Mouse (Mus musculus) small intestine, adult 2 months (tissue): ENCODE data around the gene Sptb.

Experiments
- CTCF ChIP-seq: fragments of 200-500 bp; IDR thresholded peaks from 2 replicates; pipeline ENCODE4 v1.5.1; 2012; ENCODE audit warnings: low read depth, mild to moderate bottlenecking, control low read depth, inconsistent platforms, low read length, moderate library complexity, mixed read lengths; ENCODE audit not compliant: insufficient replicate concordance, insufficient read length; ENCODE audit errors: extremely low read depth
- POLR2A ChIP-seq: fragments of 200-500 bp; IDR thresholded peaks from 2 replicates; pipeline ENCODE4 v1.6.1; 2012; ENCODE audit warnings: low read depth, mild to moderate bottlenecking, control low read depth, inconsistent platforms, low read length, moderate library complexity

DNA sequence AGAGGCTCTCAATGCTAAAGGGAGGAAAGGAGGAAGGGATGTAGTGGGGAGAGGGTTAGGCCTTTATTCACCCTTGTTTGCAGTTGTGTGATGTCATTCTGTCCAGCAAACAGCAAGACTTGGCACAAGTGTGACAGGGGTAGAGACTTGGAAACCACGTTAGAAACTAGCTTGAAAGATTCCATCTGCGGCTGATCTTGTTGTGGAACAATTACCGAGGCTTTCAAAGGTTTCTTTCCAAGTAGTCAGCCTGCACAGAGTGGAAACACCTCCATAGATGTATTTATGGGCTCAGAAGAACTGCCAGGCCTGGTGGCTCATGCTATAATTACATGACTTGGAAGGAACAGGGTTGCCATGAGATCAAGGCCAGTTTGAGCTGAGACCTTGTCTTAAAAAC, 11.7 kb upstream of the Sptb start:
- TF ChIP-seq POLR2A, result no peak
- no peak for TF ChIP-seq CTCF
